Mouse (Mus musculus) ES-E14 (cell line): Measurements from ENCODE around the gene Gm7861. TPM values are rescaled to one million over a fixed set of nuclear protein-coding genes. Genes with fewer than 3 reads are reported as not detected.
"Not testable (repeated sequence)": the region's sequence is repeated elsewhere in the genome, so short reads cannot be mapped to it uniquely, and the experiment has no call there.

ENCODE experiments used
- DNase-seq: peaks from one replicate; pipeline ENCODE4 v3.0.0-alpha.2; 2013; ENCODE audit warnings: low read depth, low spot score
- H3K27ac ChIP-seq: 2 replicates; pipeline ENCODE4 v1.5.1; 2012; ENCODE audit warnings: low read depth, mild to moderate bottlenecking, low read length, moderate library complexity, mixed read lengths; ENCODE audit not compliant: poor library complexity, insufficient read depth, severe bottlenecking
- H3K36me3 ChIP-seq: 2 replicates; pipeline ENCODE4 v1.6.1; 2012; ENCODE audit warnings: mild to moderate bottlenecking, low read length, moderate library complexity, mixed read lengths; ENCODE audit not compliant: control insufficient read depth, poor library complexity, insufficient read depth, severe bottlenecking
- H3K4me1 ChIP-seq, 2 experiments: fragments of 150-350 bp in 1 of 2; sonication (generic) in 1 of 2; 2 replicates each; pipeline ENCODE4 v1.6.1; 2012; ENCODE audit warnings: low read length in 2 of 2, mild to moderate bottlenecking in 1 of 2, mixed read lengths in 1 of 2; ENCODE audit not compliant: control insufficient read depth in 2 of 2, insufficient read depth in 2 of 2, poor library complexity in 1 of 2
- H3K4me3 ChIP-seq, 2 experiments: fragments of 150-350 bp in 1 of 2; sonication (generic) in 1 of 2; 2 replicates each; pipeline ENCODE4 v1.5.1; 2012; ENCODE audit warnings: low read length in 2 of 2, low read depth in 1 of 2, mild to moderate bottlenecking in 1 of 2, mixed read lengths in 1 of 2; ENCODE audit not compliant: insufficient read depth in 1 of 2, poor library complexity in 1 of 2, severe bottlenecking in 1 of 2
- H3K9ac ChIP-seq: 2 replicates; pipeline ENCODE4 v1.6.1; 2012; ENCODE audit warnings: low read depth, mild to moderate bottlenecking, low read length, mixed read lengths; ENCODE audit not compliant: poor library complexity, insufficient read depth, severe bottlenecking
- H3K9me3 ChIP-seq: fragments of 150-350 bp; sonication (generic); 2 replicates; pipeline ENCODE4 v1.6.1; 2012; ENCODE audit warnings: low read depth, mild to moderate bottlenecking, low read length; ENCODE audit not compliant: control insufficient read depth, insufficient read depth
- in situ Hi-C, 2 experiments: fragments of 600-800 bp; cut with MboI; formaldehyde crosslinking; loops; one replicate each; pipeline ENCODE4 v1.15.1; 2025; ENCODE audit warnings: low sequenced_read_pairs in 2 of 2, inconsistent platforms in 1 of 2; ENCODE audit not compliant: unreplicated experiment in 2 of 2
- total RNA-seq: library from RNA; depleted of rRNA; stranded (reverse); fragments of 300-350 nt; gene quantifications from 2 replicates; pipeline ENCODE4 v1.2.3, GENCODE M21; 2012; rRNA removed

The Gm7861 gene
- not detected in 2 replicates for total RNA-seq

GRCm38 (mm10) chr8:21594408-21594807 lies at the start of gene Gm7861:
Gm7861 (minus strand) TSS chr8:21594508.
- H3K4me3 ChIP-seq, H3K36me3 ChIP-seq, H3K9ac ChIP-seq, H3K4me1 ChIP-seq, DNase-seq, in situ Hi-C loops, H3K9me3 ChIP-seq, H3K27ac ChIP-seq: not testable (repeated sequence)

DNA sequence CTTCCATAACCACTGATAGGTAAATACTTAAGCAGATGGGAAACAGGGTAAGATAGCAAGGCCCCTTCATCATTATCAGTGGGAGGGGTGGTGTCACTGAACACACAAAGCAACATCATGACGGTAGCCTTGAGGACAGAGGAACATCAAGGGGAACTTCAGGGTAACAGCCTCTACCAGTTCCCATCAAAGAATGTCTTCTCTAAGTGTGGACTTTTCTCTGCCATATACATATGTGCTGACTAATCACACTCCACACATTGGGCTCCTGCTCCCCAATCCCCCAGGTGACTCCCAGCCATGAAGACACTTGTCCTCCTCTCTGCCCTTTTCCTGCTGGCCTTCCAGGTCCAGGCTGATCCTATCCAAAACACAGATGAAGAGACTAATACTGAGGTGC lies 23.6 kb upstream of the Gm7861 start, which contains the start of gene Defa26:
Defa26 (plus strand) TSS at position 301 of the 400 bp plus-strand sequence.
- H3K27ac ChIP-seq, H3K4me1 ChIP-seq, H3K4me3 ChIP-seq, in situ Hi-C loops, DNase-seq, H3K36me3 ChIP-seq, H3K9me3 ChIP-seq, H3K9ac ChIP-seq: not testable (repeated sequence)

DNA sequence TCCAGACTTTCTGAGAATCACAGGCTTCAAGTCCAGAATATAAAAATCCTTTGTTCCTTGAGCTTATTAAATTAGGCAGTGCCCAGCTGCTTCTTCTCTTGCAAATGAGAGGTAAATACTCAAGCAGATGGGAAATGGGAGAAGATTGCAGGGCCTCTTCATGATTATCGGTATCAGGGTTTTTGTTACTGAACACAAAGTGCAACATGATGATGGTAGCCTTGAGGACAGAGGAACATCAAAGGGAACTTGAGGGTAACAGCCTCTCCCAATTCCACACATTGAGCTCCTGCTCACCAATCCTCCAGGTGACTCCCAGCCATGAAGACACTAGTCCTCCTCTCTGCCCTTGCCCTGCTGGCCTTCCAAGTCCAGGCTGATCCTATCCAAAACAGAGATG lies 11.6 kb downstream of the Gm7861 start, which contains the start of gene Defa28:
Defa28 (plus strand) TSS at position 301 of the 400 bp plus-strand sequence.
- H3K9me3 ChIP-seq, in situ Hi-C loops, H3K27ac ChIP-seq, DNase-seq, H3K4me1 ChIP-seq, H3K4me3 ChIP-seq, H3K9ac ChIP-seq, H3K36me3 ChIP-seq: not testable (repeated sequence)

- DNase-seq, H3K27ac ChIP-seq, H3K4me1 ChIP-seq, H3K36me3 ChIP-seq, in situ Hi-C loops, H3K4me3 ChIP-seq, H3K9ac ChIP-seq, H3K9me3 ChIP-seq: not testable (repeated sequence)
Observed at GRCm38 (mm10) chr8:21565086-21565485, 29.2 kb downstream of the Gm7861 start, which contains the start of gene Defa37. Defa37 (plus strand) TSS chr8:21565386.

Other genes starting within 250 kb of the Gm7861 start
- not detected in 2 replicates for gene Defa2, start 216.0 kb downstream of the Gm7861 start, total RNA-seq
- not detected in 2 replicates for gene Defa33, start 202.7 kb downstream of the Gm7861 start, total RNA-seq
- gene Defa36, start 167.1 kb downstream of the Gm7861 start, total RNA-seq = not detected in 2 replicates
- gene Gm7849, start 137.9 kb downstream of the Gm7861 start, total RNA-seq = not detected in 2 replicates
- gene Defa20, start 85.2 kb downstream of the Gm7861 start, total RNA-seq = not detected in 2 replicates
- not detected in 2 replicates for gene Defa32, start 65.5 kb downstream of the Gm7861 start, total RNA-seq
- not detected in 2 replicates for gene Defa37, start 29.1 kb downstream of the Gm7861 start, total RNA-seq
- gene Defa28, start 11.5 kb downstream of the Gm7861 start, total RNA-seq = not detected in 2 replicates
- gene Defa26, start 23.7 kb upstream of the Gm7861 start, total RNA-seq = not detected in 2 replicates
- not detected in 2 replicates for gene Defa17, start 61.3 kb upstream of the Gm7861 start, total RNA-seq
- not detected in 2 replicates for gene Defa34, start 71.3 kb upstream of the Gm7861 start, total RNA-seq
- not detected in 2 replicates for gene AY761184, start 109.1 kb upstream of the Gm7861 start, total RNA-seq
- not detected in 2 replicates for gene Defa24, start 140.0 kb upstream of the Gm7861 start, total RNA-seq
- gene Defb50, start 229.0 kb upstream of the Gm7861 start, total RNA-seq = not detected in 2 replicates
- not detected in 2 replicates for gene Defb2, start 245.4 kb upstream of the Gm7861 start, total RNA-seq